Mouse (Mus musculus) limb, embryonic 12.5 days (tissue): ENCODE measurements around the gene Cntnap1. TPM values are rescaled to one million over a fixed set of nuclear protein-coding genes. Genes with fewer than 3 reads are reported as not detected.

Experiments used
- ATAC-seq: fragments of 200-750 bp; cut with Nextera tagmentation; 2 replicates; pipeline ENCODE4 v1.8.0; 2017; ENCODE audit warnings: low read depth, moderate TSS enrichment; ENCODE audit not compliant: insufficient number of reproducible peaks, insufficient read depth, low FRiP score, low TSS enrichment
- H3K27ac ChIP-seq: fragments of 300-500 bp; sonication (generic); 2 replicates; pipeline ENCODE4 v1.5.1; 2016; ENCODE audit warnings: mild to moderate bottlenecking, moderate library complexity
- H3K27me3 ChIP-seq: fragments of 300-500 bp; sonication (generic); 2 replicates; pipeline ENCODE4 v1.6.1; 2016; ENCODE audit warnings: mild to moderate bottlenecking, moderate library complexity
- H3K36me3 ChIP-seq: fragments of 300-500 bp; sonication (generic); 2 replicates; pipeline ENCODE4 v1.6.1; 2016; ENCODE audit warnings: mild to moderate bottlenecking, moderate library complexity
- H3K4me1 ChIP-seq: fragments of 300-500 bp; sonication (generic); replicated peaks from 2 replicates; pipeline ENCODE4 v1.6.1; 2016
- H3K4me2 ChIP-seq: fragments of 300-500 bp; sonication (generic); 2 replicates; pipeline ENCODE4 v1.6.1; 2016; ENCODE audit warnings: mild to moderate bottlenecking, moderate library complexity
- H3K4me3 ChIP-seq: fragments of 300-500 bp; sonication (generic); replicated peaks from 2 replicates; pipeline ENCODE4 v1.5.1; 2016; ENCODE audit warnings: mild to moderate bottlenecking
- H3K9ac ChIP-seq: fragments of 300-500 bp; sonication (generic); replicated peaks from 2 replicates; pipeline ENCODE4 v1.6.1; 2016; ENCODE audit warnings: mild to moderate bottlenecking, moderate library complexity
- H3K9me3 ChIP-seq: fragments of 300-500 bp; sonication (generic); 2 replicates; pipeline ENCODE4 v1.6.1; 2016; ENCODE audit warnings: mild to moderate bottlenecking, moderate library complexity
- WGBS: fragments of 180-500 bp; shearing (Covaris S2); methylation state at CpG from one replicate; pipeline ENCODE4 v1.1.7; 2016; 5-methylcytosine and 5-hydroxymethylcytosine counted together
- polyA plus RNA-seq: library from polyadenylated mRNA; unstranded; fragments of >200 nt; fragmentation: Nextera tagmentation; extraction: Ambion mirVana; gene quantifications from 2 replicates; pipeline ENCODE4 v1.2.1, GENCODE M21; 2016

Cntnap1 gene
- polyA plus RNA-seq, 1 experiment from 2014 or later, result 0.24 TPM

DNA sequence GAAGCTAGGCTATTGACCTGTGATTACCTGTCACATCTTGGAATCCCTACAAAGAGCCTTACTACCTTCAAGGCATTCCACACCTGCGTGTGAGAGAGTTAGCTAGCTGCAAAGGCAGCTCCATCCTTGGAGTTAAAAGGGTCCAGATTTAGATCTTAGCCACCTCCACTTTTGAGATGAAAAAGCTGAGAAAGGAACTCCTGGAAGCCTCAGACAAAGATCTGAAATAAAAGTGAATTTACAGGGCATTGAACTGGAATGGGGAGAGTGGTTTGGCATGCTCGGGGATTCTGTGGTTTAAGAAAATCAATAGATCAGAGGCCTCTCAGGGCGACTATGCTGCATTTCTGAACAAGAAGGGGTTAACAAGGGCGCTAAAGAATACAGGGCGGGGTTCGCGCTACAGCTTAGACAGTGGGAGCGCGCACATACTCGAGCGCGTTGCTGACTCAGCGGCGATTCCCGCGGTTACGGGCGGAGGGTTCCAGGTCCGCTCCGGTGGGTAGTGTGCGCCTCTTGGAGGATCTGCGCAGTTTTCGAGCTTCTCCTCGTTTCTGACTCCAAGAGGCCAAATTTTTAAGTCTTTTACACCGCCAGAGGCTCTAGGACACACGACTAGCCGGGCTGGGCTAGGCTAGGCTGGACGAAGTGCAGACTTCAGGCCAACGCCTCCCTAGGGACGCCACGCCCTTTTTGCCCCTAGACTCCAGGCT, 1.6 kb downstream of the Cntnap1 start:
- H3K4me1 ChIP-seq, result peaks cover 64% of the 10 kb centered on the region

DNA sequence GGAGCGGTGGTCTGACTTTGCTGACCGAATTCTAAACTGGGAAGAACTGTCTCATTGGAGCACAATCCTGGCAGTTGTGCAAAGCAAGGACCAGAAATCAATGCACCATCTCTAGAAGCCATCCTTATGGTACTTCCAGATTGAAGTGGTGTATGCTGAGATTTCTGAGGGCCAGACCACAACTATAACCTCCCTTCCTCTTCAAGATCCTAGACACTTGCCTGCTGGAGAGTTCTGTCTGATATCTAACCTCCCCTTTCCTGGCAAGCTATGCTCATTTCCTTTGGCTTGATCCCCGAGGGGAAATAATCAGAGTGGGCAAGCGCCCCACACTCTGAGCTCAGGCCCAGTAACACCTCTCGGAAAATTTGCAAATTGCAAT, 2.1 kb downstream of the Cntnap1 start:
- Histone ChIP-seq H3K27ac (no peak overlapping the region), H3K36me3 (peaks cover 4% of the 10 kb centered on the region; the same call in 1 of the 2 replicates), H3K9me3 (no peaks in the 10 kb centered on the region), H3K4me3 (peak overlapping the region; percentile 66), H3K4me2 (peak overlapping the region; percentile 84), H3K9ac (peak overlapping the region; percentile 51; the same call in 1 of the 2 replicates), H3K4me1 (peaks cover 68% of the 10 kb centered on the region), H3K27me3 (peaks cover 87% of the 10 kb centered on the region)
- no peak for ATAC-seq
- WGBS, result 9% methylated on average over 5 of the region's 5 CpGs

More for the DNA sequence above, 1.6 kb downstream of the Cntnap1 start:
- Histone ChIP-seq H3K36me3 (peaks cover 6% of the 10 kb centered on the region; the same call in 1 of the 2 replicates), H3K9me3 (no peaks in the 10 kb centered on the region), H3K4me3 (peak overlapping the region; percentile 66), H3K27ac (0 out of 2 replicates have a peak overlapping the region, but pooled peaks have one; percentile 56), H3K27me3 (peaks cover 87% of the 10 kb centered on the region), H3K9ac (peak overlapping the region; percentile 51), H3K4me2 (peak overlapping the region; percentile 84)
- ATAC-seq, result peak; percentile 8; the same call in 1 of the 2 replicates
- under 1% methylated on average over 31 of the region's 31 CpGs for WGBS

DNA sequence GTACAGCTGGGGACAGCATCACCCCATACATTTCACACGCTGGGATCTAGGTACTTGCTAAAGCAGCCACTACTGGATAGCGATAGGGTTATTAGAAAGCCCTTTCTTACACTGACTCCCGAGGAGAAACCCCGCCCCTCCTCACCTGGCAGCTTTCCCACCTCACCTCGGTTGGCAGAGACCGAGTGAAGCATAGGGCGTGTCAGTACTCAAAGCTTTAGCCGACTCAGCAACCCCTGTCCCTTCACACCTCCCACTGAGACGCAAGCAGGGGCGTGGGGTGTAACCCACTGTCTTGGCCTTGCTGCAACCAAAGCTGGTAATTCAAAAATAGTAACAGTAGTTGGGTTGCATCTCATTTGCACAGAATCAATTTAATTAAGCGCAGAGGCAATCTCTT, 2.8 kb downstream of the Cntnap1 start:
- no peak for ATAC-seq
- WGBS, result 3% methylated on average over 11 of the region's 11 CpGs
- Histone ChIP-seq H3K9me3 (no peaks in the 10 kb centered on the region), H3K4me3 (peak overlapping the region; percentile 36), H3K4me1 (peaks cover 68% of the 10 kb centered on the region), H3K27ac (no peak overlapping the region), H3K9ac (peak overlapping the region; percentile 48; the same call in 1 of the 2 replicates), H3K4me2 (peak overlapping the region; percentile 71), H3K27me3 (peaks cover 87% of the 10 kb centered on the region), H3K36me3 (no peaks in the 10 kb centered on the region)

DNA sequence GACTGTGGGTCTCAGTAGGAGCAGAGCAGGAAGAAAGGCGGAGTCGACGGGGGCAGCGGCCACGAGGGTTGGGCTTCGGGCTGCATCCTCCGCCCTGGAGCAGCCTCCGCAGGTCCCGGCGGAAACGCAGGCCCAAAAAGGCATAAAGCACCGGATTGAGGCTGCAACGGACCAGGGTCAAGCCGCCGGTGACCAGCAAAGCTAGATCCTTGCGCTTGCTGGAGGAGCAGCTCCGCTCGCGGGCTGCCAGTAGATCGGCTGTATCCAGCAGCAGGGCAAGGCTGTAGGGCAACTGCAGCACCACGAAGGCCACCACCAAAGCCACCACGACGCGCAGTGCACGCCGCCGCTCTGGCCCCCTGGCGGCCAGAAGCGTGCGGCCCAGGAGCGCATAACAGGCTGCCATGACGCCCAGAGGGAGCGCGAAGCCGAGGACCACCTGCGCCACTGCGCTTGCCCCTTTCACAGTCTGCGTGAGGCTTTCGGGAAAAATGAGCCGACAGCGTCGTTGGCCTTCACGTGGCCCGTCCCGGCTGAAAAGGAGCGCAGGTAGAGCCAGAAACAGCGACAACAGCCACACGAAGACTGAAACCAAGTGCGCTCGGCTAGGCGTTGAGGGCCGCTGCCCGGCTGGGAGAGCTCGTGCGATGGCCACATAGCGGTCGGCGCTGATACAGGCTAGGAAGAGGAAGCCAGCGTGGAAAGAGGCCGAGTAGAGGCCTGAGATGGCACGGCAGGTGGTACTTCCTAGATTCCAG, 3.5 kb downstream of the Cntnap1 start:
- ATAC-seq, result peak; percentile 52
- H3K4me1 ChIP-seq, result peaks cover 67% of the 10 kb centered on the region
- under 1% methylated on average over 61 of the region's 61 CpGs for WGBS
- H3K9me3 ChIP-seq, result no peaks in the 10 kb centered on the region
- H3K9ac ChIP-seq, result peak overlapping the region; percentile 48; the same call in 1 of the 2 replicates
- H3K4me2 ChIP-seq, result peak overlapping the region; percentile 71
- no peaks in the 10 kb centered on the region for H3K36me3 ChIP-seq
- no peak overlapping the region for H3K27ac ChIP-seq
- H3K27me3 ChIP-seq, result peaks cover 87% of the 10 kb centered on the region
- peak overlapping the region; percentile 36 for H3K4me3 ChIP-seq

DNA sequence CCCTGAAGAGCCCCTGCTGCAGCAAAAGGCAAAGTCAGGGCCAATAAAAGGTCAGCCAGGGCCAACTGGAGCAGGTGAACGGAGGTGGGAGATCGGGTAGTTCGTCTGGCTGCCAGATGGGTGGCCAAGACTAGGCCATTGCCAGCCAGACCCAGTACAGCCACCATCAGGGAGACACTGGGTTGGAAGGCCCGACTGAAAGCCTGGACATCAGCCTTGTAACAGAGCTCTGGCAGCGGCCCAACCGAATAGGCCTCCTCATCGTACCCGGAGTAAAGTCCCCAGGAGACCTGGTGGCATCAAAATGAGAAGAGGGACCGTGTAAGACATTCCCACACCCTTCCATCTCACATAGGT, 4.0 kb downstream of the Cntnap1 start:
- no peak overlapping the region for H3K27ac ChIP-seq
- H3K36me3 ChIP-seq, result no peaks in the 10 kb centered on the region
- H3K4me1 ChIP-seq, result peaks cover 61% of the 10 kb centered on the region
- no peaks in the 10 kb centered on the region for H3K9me3 ChIP-seq
- no peak for ATAC-seq
- peak overlapping the region; percentile 71 for H3K4me2 ChIP-seq
- H3K9ac ChIP-seq, result peak overlapping the region; percentile 48; the same call in 1 of the 2 replicates
- H3K4me3 ChIP-seq, result peak overlapping the region; percentile 36
- peaks cover 87% of the 10 kb centered on the region for H3K27me3 ChIP-seq
- WGBS, result 29% methylated on average over 9 of the region's 9 CpGs

DNA sequence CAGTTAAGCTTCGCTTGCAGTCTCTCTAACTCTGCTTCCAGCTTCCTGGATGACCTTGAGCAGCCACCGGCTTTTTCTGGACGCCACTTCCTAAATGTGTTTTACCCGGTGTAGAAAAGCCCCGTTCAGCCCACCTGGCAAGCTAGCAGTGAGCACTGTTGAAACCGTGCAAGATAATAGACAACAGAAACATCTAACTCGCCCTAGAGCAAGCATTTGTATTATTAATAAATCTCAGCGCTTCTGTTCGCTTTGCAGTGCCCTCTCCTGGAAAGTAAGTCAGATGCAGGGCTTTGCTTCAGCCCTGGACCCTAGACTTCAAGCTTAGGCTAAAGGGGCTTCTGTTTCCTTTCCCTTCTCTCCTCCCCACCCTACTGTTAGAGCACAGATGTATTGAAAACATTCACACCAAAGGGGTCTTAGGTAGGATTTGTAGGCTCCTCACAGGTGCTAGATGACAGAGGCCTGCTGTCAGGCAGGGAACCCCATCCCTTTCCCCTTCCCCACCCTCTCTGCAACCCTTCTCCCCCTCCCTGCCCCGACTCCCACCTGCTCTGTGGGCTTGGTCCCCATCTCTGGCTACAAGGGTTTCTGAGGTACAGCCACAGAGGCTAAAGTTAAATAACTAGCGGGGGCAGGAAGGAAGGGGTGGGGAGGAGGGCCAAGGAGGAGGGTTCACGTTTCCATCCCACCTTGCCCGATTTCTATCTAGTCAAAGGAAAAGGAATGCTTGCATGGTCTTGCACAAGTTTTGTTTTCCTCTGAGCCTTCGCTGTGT, 4.7 kb downstream of the Cntnap1 start, which contains the start of gene Ccr10:
Ccr10 (minus strand) TSS at position 593 of the 778 bp plus-strand sequence.
- peak within 1 kb of the TSS; percentile 36 for H3K4me3 ChIP-seq
- 26% methylated on average over 14 of the region's 14 CpGs for WGBS
- no peaks in the 10 kb centered on the region for H3K9me3 ChIP-seq
- H3K4me2 ChIP-seq, result peak within 1 kb of the TSS; percentile 71
- H3K4me1 ChIP-seq, result peaks cover 54% of the 10 kb centered on the region
- ATAC-seq, result no peak
- 0 out of 2 replicates have a peak within 1 kb of the TSS, but pooled peaks have one; percentile 48 for H3K9ac ChIP-seq
- H3K27me3 ChIP-seq, result peaks cover 84% of the 10 kb centered on the region
- no peaks in the 10 kb centered on the region for H3K36me3 ChIP-seq
- H3K27ac ChIP-seq, result no peak within 1 kb of the TSS

DNA sequence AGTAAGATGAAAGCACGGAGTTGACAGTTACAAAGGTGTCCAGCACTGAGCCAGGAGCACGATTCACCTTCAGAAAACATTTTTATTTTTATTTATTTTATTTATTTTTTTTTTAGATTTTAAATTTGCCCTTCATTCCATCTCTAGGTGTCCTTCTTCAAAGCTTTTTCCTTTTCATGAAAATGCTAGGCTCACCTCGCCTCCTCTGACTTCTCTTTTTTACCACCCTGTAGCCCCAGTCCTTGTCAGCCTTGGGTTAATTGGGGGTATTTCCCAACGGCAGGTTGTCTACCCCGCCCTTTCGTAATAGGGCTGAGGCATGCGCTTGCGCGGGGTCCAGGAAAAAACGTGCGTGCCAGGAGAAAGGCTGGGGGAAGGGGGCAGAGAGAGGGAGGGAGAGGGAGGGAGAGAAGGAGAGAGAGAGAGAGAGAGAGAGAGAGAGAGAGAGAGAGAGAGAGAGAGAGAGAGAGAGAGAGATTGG, 5.4 kb downstream of the Cntnap1 start:
- WGBS, result 10% methylated on average over 11 of the region's 11 CpGs
- Histone ChIP-seq H3K4me2 (peak overlapping the region; percentile 54), H3K4me1 (peaks cover 48% of the 10 kb centered on the region), H3K9ac (no peak overlapping the region), H3K4me3 (peak overlapping the region; percentile 34), H3K36me3 (no peaks in the 10 kb centered on the region), H3K27me3 (peaks cover 82% of the 10 kb centered on the region), H3K27ac (no peak overlapping the region), H3K9me3 (no peaks in the 10 kb centered on the region)
- no peak for ATAC-seq

DNA sequence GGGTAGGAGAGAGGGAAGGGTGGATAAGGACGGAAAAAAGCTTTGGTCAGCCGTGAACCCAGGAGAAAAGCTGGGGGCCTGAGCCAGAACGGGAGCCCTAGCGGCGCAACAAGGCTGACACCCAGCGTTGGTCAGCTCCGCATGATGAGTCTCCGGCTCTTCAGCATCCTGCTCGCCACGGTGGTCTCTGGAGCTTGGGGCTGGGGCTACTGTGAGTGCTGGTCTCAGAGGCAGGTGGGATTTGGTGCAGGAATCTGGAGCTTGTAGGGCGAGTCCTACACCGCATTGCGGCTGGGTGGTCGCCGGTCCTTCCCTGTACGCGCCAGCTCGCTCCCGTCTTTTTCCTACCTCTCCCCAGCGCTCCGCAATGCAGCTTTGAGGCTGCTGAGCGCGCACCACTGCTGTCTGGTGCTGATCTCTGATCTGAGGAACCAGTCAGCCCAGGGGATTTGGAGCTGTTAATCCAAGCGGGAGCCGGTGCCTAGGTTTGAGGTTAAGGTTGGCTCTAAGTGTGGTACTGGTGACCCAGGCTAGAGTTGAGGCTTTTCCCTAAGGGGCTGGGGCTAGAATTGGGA, 5.9 kb downstream of the Cntnap1 start:
- H3K36me3 ChIP-seq, result no peaks in the 10 kb centered on the region
- H3K27me3 ChIP-seq, result peaks cover 79% of the 10 kb centered on the region
- no peak overlapping the region for H3K27ac ChIP-seq
- no peak for ATAC-seq
- WGBS, result under 1% methylated on average over 25 of the region's 25 CpGs
- H3K4me2 ChIP-seq, result peak overlapping the region; percentile 54
- peak overlapping the region; percentile 34 for H3K4me3 ChIP-seq
- H3K9me3 ChIP-seq, result no peaks in the 10 kb centered on the region
- H3K9ac ChIP-seq, result no peak overlapping the region
- peaks cover 46% of the 10 kb centered on the region for H3K4me1 ChIP-seq

DNA sequence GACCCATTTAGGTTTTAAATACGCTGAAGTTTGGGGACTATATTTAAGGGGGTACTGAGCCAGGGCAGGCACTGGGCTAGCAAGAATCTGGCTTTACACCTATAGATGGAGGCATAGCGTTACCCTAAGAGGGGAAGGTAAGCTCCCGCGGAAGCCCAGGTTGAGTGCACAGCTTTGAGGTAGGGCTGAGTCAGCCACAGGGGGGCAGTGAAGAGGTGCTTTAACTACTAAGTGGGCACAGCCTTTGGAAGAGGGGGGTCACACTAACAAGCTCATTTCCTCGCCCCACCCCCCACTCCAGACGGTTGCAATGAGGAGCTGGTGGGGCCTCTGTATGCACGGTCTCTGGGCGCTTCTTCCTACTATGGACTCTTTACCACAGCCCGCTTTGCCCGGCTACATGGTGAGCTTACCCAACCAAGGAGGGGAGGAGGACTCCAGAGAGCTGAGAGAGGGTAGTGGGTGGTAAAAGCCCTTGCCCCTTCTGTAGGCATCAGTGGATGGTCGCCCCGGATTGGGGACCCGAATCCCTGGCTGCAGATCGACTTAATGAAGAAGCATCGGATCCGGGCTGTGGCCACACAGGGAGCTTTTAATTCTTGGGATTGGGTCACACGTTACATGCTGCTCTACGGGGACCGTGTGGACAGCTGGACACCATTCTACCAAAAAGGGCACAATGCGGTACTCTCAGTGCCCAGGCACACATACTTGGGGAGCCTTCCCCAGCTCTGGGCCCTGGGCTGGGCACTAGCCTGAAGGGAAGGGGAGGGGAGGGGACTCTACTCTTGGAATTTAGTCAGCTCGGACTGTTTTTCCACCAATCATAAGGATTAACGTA, 6.8 kb downstream of the Cntnap1 start:
- Histone ChIP-seq H3K4me3 (0 out of 2 replicates have a peak overlapping the region, but pooled peaks have one; percentile 15), H3K9me3 (no peaks in the 10 kb centered on the region), H3K36me3 (no peaks in the 10 kb centered on the region), H3K4me1 (peaks cover 45% of the 10 kb centered on the region), H3K27me3 (peaks cover 79% of the 10 kb centered on the region), H3K9ac (no peak overlapping the region), H3K4me2 (peak overlapping the region; percentile 54), H3K27ac (no peak overlapping the region)
- no peak for ATAC-seq
- WGBS, result 27% methylated on average over 22 of the region's 22 CpGs
